Mouse (Mus musculus): Measurements from ENCODE around the gene Taf4.

DNA sequence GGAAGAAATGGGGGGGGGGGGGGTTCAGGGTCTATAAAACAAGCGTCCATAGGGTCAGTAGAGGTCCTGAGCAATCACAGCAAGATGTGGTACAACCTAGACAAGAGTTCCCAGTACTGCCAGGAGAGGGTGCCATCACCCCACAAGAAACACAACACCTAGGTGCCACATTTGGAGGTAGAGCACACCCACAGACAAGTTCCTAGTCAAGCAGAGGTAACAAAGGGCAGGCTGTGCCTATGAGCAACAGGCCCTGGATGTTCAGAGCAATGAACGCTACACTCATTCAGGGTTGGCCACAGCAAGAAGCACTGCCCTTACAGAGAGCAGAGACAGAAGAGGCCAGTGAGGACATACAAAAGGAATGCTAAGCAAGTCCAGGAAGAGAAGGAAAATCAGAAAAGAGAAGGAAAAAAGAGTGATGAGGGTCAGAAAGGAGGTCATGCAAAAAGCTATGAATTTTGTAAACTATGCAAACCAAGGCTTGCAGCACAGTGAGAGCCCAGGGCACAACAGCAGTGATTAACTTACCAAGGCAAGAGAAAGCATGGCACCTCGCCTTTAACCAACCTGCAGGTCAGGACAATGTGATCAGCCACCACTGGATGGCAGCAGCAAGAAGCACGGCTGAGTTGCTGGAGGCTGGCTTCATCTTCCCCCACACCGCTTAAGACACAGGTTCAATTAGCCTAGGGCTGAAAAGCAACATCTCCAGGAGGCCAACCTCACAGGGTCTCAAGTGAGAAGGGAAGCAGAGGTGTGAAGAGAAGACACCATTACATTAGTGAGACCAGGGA lies 59.4 kb downstream of the Taf4 start:
- TF ChIP-seq POLR2A (IDR thresholded peaks at IDR 0.05; ENCODE audit: borderline replicate concordance, control insufficient read depth, low read depth, low read length) (no peak), CTCF (IDR thresholded peaks at IDR 0.05; ENCODE audit: control insufficient read depth, insufficient read depth, low read length) (peak; percentile 89)

Data from bone marrow, adult 2 months (tissue).